Mouse (Mus musculus): Measurements from ENCODE around the gene Fis1.

DNA sequence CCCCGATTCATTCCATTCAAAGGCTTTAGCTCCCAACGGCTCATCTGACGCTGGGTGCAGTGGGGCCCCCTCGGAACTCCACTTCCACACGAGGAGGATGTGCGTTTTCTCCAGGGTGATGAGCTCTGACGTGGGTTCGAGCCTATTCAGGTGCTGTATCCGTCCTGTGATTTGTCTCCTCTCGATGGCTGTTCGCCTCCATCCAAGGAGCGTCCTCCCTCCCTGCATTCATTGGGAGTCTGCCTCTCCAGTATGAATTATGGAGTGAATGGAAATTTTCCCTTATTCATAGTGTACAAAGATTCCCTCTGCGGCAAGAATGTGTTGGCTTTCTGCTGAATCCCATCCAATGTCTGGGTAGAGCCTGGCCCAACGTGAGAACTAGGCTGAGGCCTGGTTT lies 21.2 kb upstream of the Fis1 start:
- TF ChIP-seq CTCF (IDR thresholded peaks at IDR 0.05; ENCODE audit: low read depth) = no peak
- no peak for TF ChIP-seq EP300 (IDR thresholded peaks at IDR 0.05; ENCODE audit: low read depth)

Measured in liver, embryonic 14.5 days (tissue).